22 mouse cellular contexts compared by ENCODE assay signal in genomic region chr13:91768683-91769651, GRCm38 (mm10). TPM values are rescaled to one million over a fixed set of nuclear protein-coding genes. Genes with fewer than 3 reads are reported as not detected.
"Had no signal": no experiment of that assay in that cellular context is flagged by ENCODE, and none has a peak within 500 bp of the region (broad histone marks: within the 10 kb centered on the region; RNA-seq: fewer than 3 reads in every experiment).

No protein-coding gene starts in this region.

- DNase-seq: kidney, adult 9 months; kidney, postnatal 25 days; layer of hippocampus, adult 9-11 months; liver; liver, postnatal 0 days; lung, embryonic 14.5 days; midbrain, embryonic 14.5 days; right cerebral cortex, adult 18-20 months; right cerebral cortex, postnatal 14 days; right cerebral cortex, postnatal 4 days; thymus, postnatal 25 days had no signal

- H3K9ac ChIP-seq: limb, embryonic 13.5 days; liver, embryonic 14.5 days; liver, postnatal 0 days; lung, embryonic 14.5 days; neural tube, embryonic 12.5 days; neural tube, embryonic 15.5 days; stomach, embryonic 15.5 days had no signal

- ATAC-seq: liver, postnatal 0 days; lung, postnatal 0 days had no signal

- H3K4me1 ChIP-seq: limb, embryonic 10.5 days; limb, embryonic 13.5 days; neural tube, embryonic 12.5 days; neural tube, embryonic 15.5 days; stomach, embryonic 15.5 days had no signal

- H3K4me2 ChIP-seq: limb, embryonic 13.5 days; lung, embryonic 14.5 days; midbrain, embryonic 11.5 days; neural tube, embryonic 12.5 days; neural tube, embryonic 15.5 days; stomach, embryonic 15.5 days had no signal

- H3K27me3 ChIP-seq: limb, embryonic 13.5 days; neural tube, embryonic 12.5 days; neural tube, embryonic 15.5 days; stomach, embryonic 15.5 days had no signal

- H3K9me3 ChIP-seq: limb, embryonic 10.5 days; limb, embryonic 13.5 days; neural tube, embryonic 12.5 days; neural tube, embryonic 15.5 days; stomach, embryonic 15.5 days had no signal

- H3K4me3 ChIP-seq: layer of hippocampus, adult 2 months; limb, embryonic 10.5 days; limb, embryonic 13.5 days; neural tube, embryonic 12.5 days; neural tube, embryonic 15.5 days; stomach, embryonic 15.5 days had no signal

- H3K27ac ChIP-seq: layer of hippocampus, adult 2 months; limb, embryonic 10.5 days; limb, embryonic 13.5 days; liver, embryonic 14.5 days; macrophage; neural tube, embryonic 12.5 days; neural tube, embryonic 15.5 days; stomach, embryonic 15.5 days had no signal

- H3K36me3 ChIP-seq: limb, embryonic 10.5 days; limb, embryonic 13.5 days; neural tube, embryonic 12.5 days; neural tube, embryonic 15.5 days; stomach, embryonic 15.5 days had no signal

RNA-seq across cellular contexts. Expression of gene Acot12, which starts 27.7 kb away (rescaled TPM):
- total RNA-seq: megakaryocyte-erythroid progenitor cell, adult 5-6 weeks had no signal
- polyA plus RNA-seq: limb, embryonic 10.5 days; limb, embryonic 13.5 days; lung, embryonic 14.5 days; lung, postnatal 0 days; macrophage; midbrain, embryonic 11.5 days; midbrain, embryonic 14.5 days; neural tube, embryonic 12.5 days had no signal
